Mouse (Mus musculus): ENCODE data around the gene Sbk1. TPM values are rescaled to one million over a fixed set of nuclear protein-coding genes. Genes with fewer than 3 reads are reported as not detected.

The Sbk1 gene
- polyA plus RNA-seq, 1 experiment = 518 TPM

DNA sequence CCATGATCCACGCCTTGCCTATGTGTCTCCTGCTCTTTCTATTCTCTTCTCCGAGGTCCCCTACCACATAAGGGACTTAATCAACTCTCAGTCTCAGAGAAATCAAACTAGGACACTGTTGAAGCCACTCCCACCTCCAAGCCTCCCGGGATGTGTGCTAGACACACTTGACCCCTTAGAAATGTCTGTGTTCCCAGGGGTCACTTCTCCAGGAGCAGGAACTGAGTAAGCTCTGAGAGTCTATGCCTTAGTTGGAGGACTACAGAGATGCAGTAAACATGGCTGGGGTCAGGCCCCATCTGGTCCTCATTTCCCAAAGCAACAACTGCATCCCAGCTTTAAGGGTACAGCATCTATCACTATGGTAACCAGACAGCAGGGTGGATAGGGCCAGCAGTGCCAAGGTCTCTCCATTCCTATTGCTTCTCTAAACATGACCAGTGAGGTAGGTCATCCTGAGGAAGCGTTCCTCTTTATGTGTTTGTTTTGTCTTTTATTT lies 6.0 kb upstream of the Sbk1 start:
- TF ChIP-seq CTCF (IDR thresholded peaks at IDR 0.05; ENCODE audit: borderline replicate concordance, extremely low read depth, insufficient read depth, insufficient read length) (no peak), POLR2A (IDR thresholded peaks at IDR 0.05; ENCODE audit: borderline replicate concordance, extremely low read depth, insufficient read depth, insufficient read length, poor library complexity, severe bottlenecking) (no peak)
- no peak for DNase-seq (ENCODE audit: low read depth)

DNA sequence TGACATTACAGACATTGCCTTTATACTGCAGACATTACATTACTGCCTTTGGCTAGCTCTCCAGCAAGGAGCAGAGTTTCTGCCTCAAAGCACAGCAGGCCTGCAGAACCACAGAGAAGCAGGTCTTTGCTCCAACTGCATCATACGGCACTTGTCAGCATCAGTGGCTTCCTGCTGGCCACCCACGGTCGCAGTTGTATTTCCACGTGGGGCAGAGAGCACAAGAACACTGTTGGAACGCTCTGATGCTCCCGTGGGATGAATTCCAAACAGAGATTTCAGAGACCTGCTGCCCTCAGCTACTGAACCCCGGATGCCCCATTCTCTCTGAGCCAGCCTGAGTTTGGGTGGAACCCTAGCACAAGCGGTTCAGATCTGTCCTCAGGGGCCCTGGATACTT lies 4.8 kb upstream of the Sbk1 start:
- DNase-seq (ENCODE audit: low read depth) = no peak
- no peak for TF ChIP-seq CTCF (IDR thresholded peaks at IDR 0.05; ENCODE audit: borderline replicate concordance, extremely low read depth, insufficient read depth, insufficient read length)
- TF ChIP-seq POLR2A (IDR thresholded peaks at IDR 0.05; ENCODE audit: borderline replicate concordance, extremely low read depth, insufficient read depth, insufficient read length, poor library complexity, severe bottlenecking) = no peak

DNA sequence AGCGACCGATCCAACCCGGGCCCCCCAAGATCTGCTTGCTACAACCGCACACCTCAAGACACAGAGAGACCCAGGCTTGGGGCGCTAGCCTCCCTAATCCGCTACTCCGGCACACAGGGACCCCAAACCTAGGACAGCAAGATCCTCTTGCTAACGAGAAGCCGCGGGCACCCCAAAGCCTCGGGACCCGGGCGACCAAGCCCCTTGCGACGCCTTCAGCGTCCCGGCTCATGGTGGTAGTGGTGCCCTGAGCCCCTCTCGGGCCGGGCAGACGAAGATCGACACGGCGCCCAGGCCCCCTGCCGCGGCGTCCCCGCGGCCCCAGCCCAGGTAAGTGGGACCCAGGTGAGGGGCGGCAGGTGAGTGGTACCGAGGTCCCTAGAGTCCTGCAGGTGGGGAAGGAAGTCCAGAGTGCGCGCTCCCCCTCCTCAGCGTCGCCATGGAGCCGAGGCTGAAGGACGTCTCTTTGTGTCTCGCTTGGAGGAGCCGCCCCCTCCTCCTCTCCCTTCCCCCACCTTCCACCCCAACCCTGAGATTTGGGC lies 422 bp downstream of the Sbk1 start:
- peak; percentile 83 for DNase-seq (ENCODE audit: low read depth)
- TF ChIP-seq POLR2A (IDR thresholded peaks at IDR 0.05; ENCODE audit: borderline replicate concordance, extremely low read depth, insufficient read depth, insufficient read length, poor library complexity, severe bottlenecking) = peak; percentile 33; the same call in 1 of the 2 replicates
- no peak for TF ChIP-seq CTCF (IDR thresholded peaks at IDR 0.05; ENCODE audit: borderline replicate concordance, extremely low read depth, insufficient read depth, insufficient read length)

DNA sequence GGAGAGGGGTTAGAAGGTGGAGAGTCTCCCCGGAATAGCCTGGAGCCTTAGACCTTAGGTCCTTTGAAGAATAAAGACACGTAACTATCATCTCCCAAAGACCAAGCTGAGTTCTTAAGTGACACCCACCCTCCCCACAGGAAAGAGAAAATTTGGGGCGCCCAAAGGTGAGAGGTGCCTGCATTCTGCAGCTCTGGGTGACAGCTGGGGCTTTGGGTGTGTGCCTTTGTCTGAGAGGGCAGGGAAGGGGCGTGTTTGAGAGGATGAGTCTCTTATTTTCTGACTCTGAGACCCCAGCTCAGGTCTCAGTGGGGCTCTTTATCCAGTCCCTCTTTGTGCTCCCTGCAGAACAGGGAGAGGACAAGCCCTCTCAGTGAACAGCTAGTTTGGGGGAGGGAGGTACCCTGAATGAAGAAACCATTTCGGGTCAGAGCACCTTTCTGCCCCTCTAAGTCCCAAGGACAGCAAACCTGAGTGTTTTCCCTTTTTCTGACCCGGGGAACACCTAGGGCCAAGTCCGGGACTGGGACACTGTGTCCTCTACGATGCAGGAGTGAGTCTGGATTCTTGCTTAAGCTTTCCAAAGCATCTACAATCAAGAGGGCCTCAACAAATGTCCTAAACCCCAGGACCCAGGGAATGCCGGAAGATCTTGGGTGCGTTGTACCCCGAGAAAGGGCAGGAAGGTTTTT lies 1.1 kb downstream of the Sbk1 start:
- peak; percentile 37 for DNase-seq (ENCODE audit: low read depth)
- TF ChIP-seq CTCF (IDR thresholded peaks at IDR 0.05; ENCODE audit: borderline replicate concordance, extremely low read depth, insufficient read depth, insufficient read length) = no peak
- TF ChIP-seq POLR2A (IDR thresholded peaks at IDR 0.05; ENCODE audit: borderline replicate concordance, extremely low read depth, insufficient read depth, insufficient read length, poor library complexity, severe bottlenecking) = no peak

DNA sequence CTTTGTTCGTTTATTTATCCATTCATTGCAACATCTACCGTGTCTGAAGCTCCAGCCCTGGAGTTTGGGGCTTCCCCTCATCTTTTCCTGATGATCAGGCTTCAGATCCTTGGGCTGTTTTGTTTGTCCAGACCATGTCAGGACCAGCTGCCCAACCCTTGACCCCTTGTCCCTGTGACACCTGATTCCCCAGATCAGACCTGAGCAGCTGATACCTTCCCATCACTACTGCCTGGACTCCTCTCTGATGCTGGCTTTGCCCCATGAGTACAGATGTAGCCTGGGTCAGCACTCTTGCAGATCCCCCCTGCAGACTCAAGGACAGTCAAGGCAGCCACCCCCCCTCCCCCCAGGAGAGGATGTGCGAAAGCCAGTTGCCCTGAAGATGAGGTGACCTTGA lies 1.7 kb downstream of the Sbk1 start:
- DNase-seq (ENCODE audit: low read depth) = no peak
- TF ChIP-seq POLR2A (IDR thresholded peaks at IDR 0.05; ENCODE audit: borderline replicate concordance, extremely low read depth, insufficient read depth, insufficient read length, poor library complexity, severe bottlenecking) (no peak), CTCF (IDR thresholded peaks at IDR 0.05; ENCODE audit: borderline replicate concordance, extremely low read depth, insufficient read depth, insufficient read length) (no peak)

DNA sequence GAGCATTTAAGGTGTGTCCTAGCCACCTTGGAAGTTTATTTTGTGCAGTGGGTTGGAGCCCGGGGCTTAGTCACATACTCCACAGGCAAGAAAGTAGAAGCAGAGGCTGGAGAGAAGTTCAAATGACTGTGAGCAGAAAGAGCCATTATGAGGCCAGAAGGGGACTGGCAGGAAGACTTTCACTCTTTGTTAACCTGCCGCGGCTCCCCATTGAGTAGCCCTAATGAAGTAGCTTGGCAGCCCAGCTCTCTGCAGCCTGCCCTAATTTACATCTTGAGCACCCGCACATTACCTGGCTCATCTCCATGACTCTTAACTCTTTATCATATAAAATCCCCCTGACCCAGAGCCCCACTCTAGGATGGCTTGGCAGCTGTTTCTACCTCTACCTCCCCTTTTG lies 2.2 kb downstream of the Sbk1 start:
- DNase-seq (ENCODE audit: low read depth) = peak; percentile 85
- TF ChIP-seq CTCF (IDR thresholded peaks at IDR 0.05; ENCODE audit: borderline replicate concordance, extremely low read depth, insufficient read depth, insufficient read length) (no peak), POLR2A (IDR thresholded peaks at IDR 0.05; ENCODE audit: borderline replicate concordance, extremely low read depth, insufficient read depth, insufficient read length, poor library complexity, severe bottlenecking) (no peak)

DNA sequence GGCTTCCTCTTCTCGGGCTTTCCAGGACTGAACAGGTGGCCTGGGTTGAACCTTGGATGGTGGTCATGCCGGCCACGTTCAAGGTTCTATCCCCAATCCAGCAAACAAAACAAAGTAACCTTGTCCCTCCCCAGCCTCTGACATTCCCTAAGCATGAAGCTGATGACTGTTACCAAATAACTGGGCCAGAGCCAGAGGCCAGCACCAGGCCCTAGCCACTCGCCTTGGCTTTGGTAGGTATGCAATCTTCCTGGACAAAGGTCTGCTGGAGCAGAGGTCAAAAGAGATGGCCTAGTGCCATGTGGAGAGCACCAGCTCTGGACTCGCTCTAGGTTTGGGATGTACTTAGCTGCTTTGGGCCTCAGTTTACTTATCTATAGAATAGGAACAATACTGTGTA lies 3.3 kb downstream of the Sbk1 start:
- no peak for DNase-seq (ENCODE audit: low read depth)
- TF ChIP-seq POLR2A (IDR thresholded peaks at IDR 0.05; ENCODE audit: borderline replicate concordance, extremely low read depth, insufficient read depth, insufficient read length, poor library complexity, severe bottlenecking) (no peak), CTCF (IDR thresholded peaks at IDR 0.05; ENCODE audit: borderline replicate concordance, extremely low read depth, insufficient read depth, insufficient read length) (no peak)

DNA sequence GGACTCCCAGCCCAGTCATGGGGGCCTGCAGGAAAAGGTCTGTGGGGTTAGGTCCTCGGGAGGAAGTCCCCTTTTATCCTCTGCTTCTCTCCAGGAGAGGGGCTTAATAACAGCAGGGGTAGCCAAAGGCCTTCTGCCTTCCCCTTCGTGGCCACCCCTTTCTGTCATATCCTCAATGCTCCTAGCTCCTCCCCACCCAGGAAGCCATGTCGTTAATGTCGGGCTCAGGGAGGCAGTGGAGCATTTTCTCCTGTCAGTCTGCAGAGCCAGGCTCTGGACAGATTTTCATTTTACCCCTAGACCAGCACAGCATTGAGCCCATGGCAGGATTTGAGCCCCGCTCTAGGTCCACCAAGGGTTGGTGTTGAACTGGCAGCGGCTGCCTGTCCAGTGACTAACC lies 3.9 kb downstream of the Sbk1 start:
- no peak for DNase-seq (ENCODE audit: low read depth)
- TF ChIP-seq CTCF (IDR thresholded peaks at IDR 0.05; ENCODE audit: borderline replicate concordance, extremely low read depth, insufficient read depth, insufficient read length) (no peak), POLR2A (IDR thresholded peaks at IDR 0.05; ENCODE audit: borderline replicate concordance, extremely low read depth, insufficient read depth, insufficient read length, poor library complexity, severe bottlenecking) (no peak)

DNA sequence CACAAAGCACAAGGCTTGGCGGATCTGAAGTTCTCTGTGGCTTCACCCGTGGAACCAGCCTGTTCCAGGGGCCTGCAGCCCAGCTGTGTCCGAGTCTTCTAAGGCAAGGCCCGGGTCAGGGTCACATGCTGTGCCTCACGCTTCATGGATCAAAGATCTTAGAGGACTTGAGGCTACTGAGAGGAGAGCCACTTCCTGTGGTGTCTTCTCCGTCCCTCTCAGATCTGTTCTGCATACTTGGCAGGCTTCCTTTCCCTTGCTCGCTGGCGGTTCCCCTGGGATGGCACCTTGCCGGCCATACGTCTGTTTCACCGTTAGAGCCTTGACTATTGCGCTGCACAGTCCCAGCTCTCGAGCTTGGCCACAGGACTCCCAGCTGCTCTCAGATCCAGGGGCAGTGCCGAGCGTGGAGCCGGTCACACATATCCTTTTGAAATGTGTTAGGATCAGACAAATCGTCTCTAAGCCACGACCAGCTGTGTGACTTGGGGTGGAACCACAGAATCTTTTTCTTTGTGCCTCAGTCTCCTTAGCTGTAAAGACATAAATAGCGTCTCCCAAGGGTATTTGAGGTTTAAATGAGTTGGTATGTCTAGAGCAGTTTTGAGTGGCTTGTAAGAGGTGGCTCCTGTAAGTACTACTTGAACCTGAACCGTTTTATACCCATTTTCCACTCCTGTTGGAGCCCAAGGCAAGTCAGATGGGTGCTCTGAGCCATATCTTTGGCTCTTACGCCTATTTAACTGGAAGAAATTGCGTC lies 5.3 kb downstream of the Sbk1 start:
- TF ChIP-seq CTCF (IDR thresholded peaks at IDR 0.05; ENCODE audit: borderline replicate concordance, extremely low read depth, insufficient read depth, insufficient read length) = no peak
- no peak for TF ChIP-seq POLR2A (IDR thresholded peaks at IDR 0.05; ENCODE audit: borderline replicate concordance, extremely low read depth, insufficient read depth, insufficient read length, poor library complexity, severe bottlenecking)
- peak; percentile 37 for DNase-seq (ENCODE audit: low read depth)

DNA sequence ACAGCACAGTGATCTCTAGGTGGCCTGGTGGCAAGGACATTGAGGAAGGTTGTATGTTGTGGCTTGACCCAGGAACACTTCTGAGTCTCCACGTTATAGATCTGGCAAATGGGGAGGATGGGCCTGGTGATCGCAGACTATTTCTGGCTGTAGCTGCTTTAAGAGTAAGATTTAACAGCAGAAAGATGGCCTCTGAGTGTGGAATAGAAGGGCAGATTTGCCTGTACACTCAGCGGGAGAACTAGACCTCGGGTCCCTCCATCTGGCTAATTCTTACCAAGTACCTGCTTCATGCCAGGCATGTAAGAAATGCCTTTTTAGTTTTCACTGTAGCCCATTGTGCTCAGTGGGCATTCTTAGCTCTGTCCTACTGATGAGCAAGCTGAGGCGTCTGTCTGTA lies 6.4 kb downstream of the Sbk1 start:
- TF ChIP-seq POLR2A (IDR thresholded peaks at IDR 0.05; ENCODE audit: borderline replicate concordance, extremely low read depth, insufficient read depth, insufficient read length, poor library complexity, severe bottlenecking) (no peak), CTCF (IDR thresholded peaks at IDR 0.05; ENCODE audit: borderline replicate concordance, extremely low read depth, insufficient read depth, insufficient read length) (no peak)
- no peak for DNase-seq (ENCODE audit: low read depth)

DNA sequence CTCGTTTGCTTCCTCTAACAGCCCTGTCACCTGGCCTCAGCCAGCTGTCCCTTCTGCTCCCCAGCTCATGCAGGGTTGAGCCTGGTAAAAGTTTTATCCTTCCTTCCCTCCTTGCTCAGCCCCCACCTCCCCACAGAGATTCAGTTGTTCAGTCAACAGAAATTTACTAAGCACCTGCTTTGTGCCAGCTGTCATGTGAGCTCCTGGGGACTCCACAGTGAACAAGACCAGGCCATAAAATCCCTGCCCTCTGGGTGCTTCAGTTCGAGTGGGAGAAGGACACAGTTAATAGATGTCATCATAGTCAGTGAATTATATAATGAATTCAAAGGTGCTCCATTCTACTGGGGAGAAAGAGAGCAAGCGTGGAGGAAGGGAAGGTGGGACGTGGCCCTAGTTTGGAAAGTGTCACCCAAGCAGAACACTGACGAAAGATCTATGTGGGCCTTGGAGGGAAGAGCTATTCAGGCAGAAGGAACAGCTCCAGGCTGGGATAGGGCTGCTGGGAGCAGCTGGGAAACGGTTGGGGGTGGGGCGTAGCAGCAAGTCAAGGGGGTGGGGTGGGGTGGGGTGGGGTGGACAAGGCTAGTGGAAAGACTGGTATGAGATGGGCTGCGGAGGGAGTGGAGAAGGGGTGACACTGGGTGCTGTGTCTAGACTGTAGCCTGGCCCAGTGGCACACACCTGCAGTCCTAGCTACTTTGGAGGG lies 7.5 kb downstream of the Sbk1 start:
- TF ChIP-seq CTCF (IDR thresholded peaks at IDR 0.05; ENCODE audit: borderline replicate concordance, extremely low read depth, insufficient read depth, insufficient read length) = no peak
- TF ChIP-seq POLR2A (IDR thresholded peaks at IDR 0.05; ENCODE audit: borderline replicate concordance, extremely low read depth, insufficient read depth, insufficient read length, poor library complexity, severe bottlenecking) = no peak
- DNase-seq (ENCODE audit: low read depth) = no peak

All from brain, embryonic 14.5 days (tissue).